Mouse (Mus musculus) CH12.LX (cell line): Measurements from ENCODE around the gene Pdrg1. TPM values are rescaled to one million over a fixed set of nuclear protein-coding genes. Genes with fewer than 3 reads are reported as not detected.

Experiments used
- DNase-seq: peaks from one replicate; pipeline ENCODE4 v3.0.0-alpha.2; 2013; ENCODE audit errors: extremely low read depth
- H3K27ac ChIP-seq: 2 replicates; pipeline ENCODE4 v1.5.1; 2012; ENCODE audit warnings: low read depth, mild to moderate bottlenecking, control low read depth, moderate library complexity; ENCODE audit not compliant: insufficient read depth
- H3K27me3 ChIP-seq: replicated peaks from 2 replicates; pipeline ENCODE3; 2012; ENCODE audit warnings: inconsistent platforms
- H3K36me3 ChIP-seq, 2 experiments: replicated peaks in 1 of 2; 2 replicates each; pipeline versions ENCODE3 to v1.6.1; 2012; ENCODE audit warnings: inconsistent platforms in 1 of 2, low read length in 1 of 2, mild to moderate bottlenecking in 1 of 2, mixed read lengths in 1 of 2, moderate library complexity in 1 of 2; ENCODE audit not compliant: control insufficient read depth in 1 of 2, insufficient read depth in 1 of 2
- H3K4me1 ChIP-seq, 2 experiments: 2 replicates each; pipeline ENCODE4 v1.6.1; 2012; ENCODE audit warnings: inconsistent platforms in 1 of 2, moderate library complexity in 1 of 2; ENCODE audit not compliant: insufficient read depth in 2 of 2, control insufficient read depth in 1 of 2
- H3K4me2 ChIP-seq: 2 replicates; pipeline ENCODE4 v1.6.1; 2012; ENCODE audit warnings: low read depth, mild to moderate bottlenecking, control low read depth; ENCODE audit not compliant: poor library complexity, insufficient read depth, severe bottlenecking
- H3K4me3 ChIP-seq, 3 experiments: fragments of 150-350 bp in 1 of 3; sonication (generic) in 1 of 3; replicated peaks in 1 of 3; 2 replicates each; pipeline versions ENCODE3 to v1.5.1; 2011 to 2012; ENCODE audit warnings: low read depth in 2 of 3, low read length in 2 of 3, mild to moderate bottlenecking in 2 of 3, moderate library complexity in 2 of 3, control low read depth in 1 of 3, improper control_type of control experiment in 1 of 3, inconsistent platforms in 1 of 3, mixed read lengths in 1 of 3; ENCODE audit not compliant: poor library complexity in 1 of 3
- H3K79me2 ChIP-seq: replicated peaks from 2 replicates; pipeline ENCODE4 v1.6.1; 2012; ENCODE audit warnings: mild to moderate bottlenecking, moderate library complexity; ENCODE audit not compliant: control insufficient read depth, poor library complexity, insufficient read depth, severe bottlenecking; ENCODE audit errors: extremely low read depth
- H3K9ac ChIP-seq: 2 replicates; pipeline ENCODE4 v1.6.1; 2012; ENCODE audit warnings: low read depth, mild to moderate bottlenecking, control low read depth, moderate library complexity; ENCODE audit not compliant: insufficient read depth
- H3K9me3 ChIP-seq: replicated peaks from 2 replicates; pipeline ENCODE3; 2012; ENCODE audit warnings: low read length, inconsistent platforms, mixed read lengths
- CTCF ChIP-seq, 2 experiments: IDR thresholded peaks in 1 of 2; conservative IDR thresholded peaks in 1 of 2; 2 replicates each; pipeline ENCODE4 v1.5.1; 2011 to 2012; ENCODE audit warnings: low read depth in 2 of 2, low read length in 2 of 2, improper control_type of control experiment in 1 of 2, inconsistent platforms in 1 of 2, mild to moderate bottlenecking in 1 of 2, moderate library complexity in 1 of 2
- ELF1 ChIP-seq: IDR thresholded peaks from 2 replicates; pipeline ENCODE4 v1.6.1; 2014; ENCODE audit warnings: low read depth, mild to moderate bottlenecking, inconsistent platforms, low read length, improper control_type of control experiment
- EP300 ChIP-seq: IDR thresholded peaks from 2 replicates; pipeline ENCODE4 v1.6.1; 2011; ENCODE audit warnings: low read length, improper control_type of control experiment
- HCFC1 ChIP-seq: IDR thresholded peaks from 2 replicates; pipeline ENCODE4 v1.6.1; 2012; ENCODE audit warnings: low read depth, mild to moderate bottlenecking, inconsistent platforms, low read length, improper control_type of control experiment
- MAX ChIP-seq: IDR thresholded peaks from 2 replicates; pipeline ENCODE4 v1.6.1; 2011; ENCODE audit warnings: low read length, improper control_type of control experiment
- MEF2A ChIP-seq: IDR thresholded peaks from 2 replicates; pipeline ENCODE4 v1.6.1; 2014; ENCODE audit warnings: low read depth, mild to moderate bottlenecking, inconsistent platforms, low read length, improper control_type of control experiment, borderline replicate concordance
- MYC ChIP-seq: IDR thresholded peaks from 2 replicates; pipeline ENCODE4 v1.6.1; 2011; ENCODE audit warnings: low read depth, mild to moderate bottlenecking, improper control_type of control experiment, low read length
- POLR2A ChIP-seq: IDR thresholded peaks from 2 replicates; pipeline ENCODE4 v1.6.1; 2011; ENCODE audit warnings: low read depth, mild to moderate bottlenecking, improper control_type of control experiment, low read length
- POLR2AphosphoS2 ChIP-seq: IDR thresholded peaks from 2 replicates; pipeline ENCODE4 v1.6.1; 2011; ENCODE audit warnings: low read depth, low read length, improper control_type of control experiment
- SIN3A ChIP-seq: IDR thresholded peaks from 2 replicates; pipeline ENCODE4 v1.6.1; 2012; ENCODE audit warnings: low read length, improper control_type of control experiment, inconsistent platforms
- TCF12 ChIP-seq: IDR thresholded peaks from 2 replicates; pipeline ENCODE4 v1.6.1; 2014; ENCODE audit warnings: low read depth, mild to moderate bottlenecking, inconsistent platforms, low read length, improper control_type of control experiment
- UBTF ChIP-seq: IDR thresholded peaks from 2 replicates; pipeline ENCODE4 v1.6.1; 2012; ENCODE audit warnings: low read depth, mild to moderate bottlenecking, inconsistent platforms, low read length, improper control_type of control experiment, moderate library complexity
- USF1 ChIP-seq: IDR thresholded peaks from 2 replicates; pipeline ENCODE4 v1.6.1; 2014; ENCODE audit warnings: low read depth, mild to moderate bottlenecking, inconsistent platforms, low read length, improper control_type of control experiment
- ZC3H11A ChIP-seq: IDR thresholded peaks from 2 replicates; pipeline ENCODE4 v1.6.1; 2012; ENCODE audit warnings: low read depth, mild to moderate bottlenecking, inconsistent platforms, low read length, improper control_type of control experiment
- ZKSCAN1 ChIP-seq: IDR thresholded peaks from 2 replicates; pipeline ENCODE4 v1.6.1; 2012; ENCODE audit warnings: low read depth, inconsistent platforms, low read length, improper control_type of control experiment, borderline replicate concordance
- ZMIZ1 ChIP-seq: IDR thresholded peaks from 2 replicates; pipeline ENCODE4 v1.6.1; 2012; ENCODE audit warnings: low read depth, mild to moderate bottlenecking, inconsistent platforms, low read length, improper control_type of control experiment
- ZNF384 ChIP-seq: IDR thresholded peaks from 2 replicates; pipeline ENCODE4 v1.6.1; 2012; ENCODE audit warnings: low read depth, low read length, improper control_type of control experiment, inconsistent platforms
- dilution Hi-C: fragments of 300-500 bp; cut with MboI; formaldehyde crosslinking; loops from 2 replicates; pipeline ENCODE4 v1.14.3; 2020; ENCODE audit warnings: low sequenced_read_pairs; ENCODE audit not compliant: extremely low pct_unique_long_range_greater_than_20kb, extremely low pct_ligation_motif_present
- in situ Hi-C: fragments of 300-500 bp; cut with MboI; formaldehyde crosslinking; loops from 3 replicates; pipeline ENCODE4 v1.14.3; 2019; ENCODE audit warnings: low sequenced_read_pairs, low pct_ligation_motif_present, low pct_unique_long_range_greater_than_20kb, mixed read lengths
- polyA plus RNA-seq: library from polyadenylated mRNA; unstranded; fragments of >175 nt; gene quantifications from 2 replicates; pipeline ENCODE4 v1.2.1, GENCODE M21; 2012; ENCODE audit warnings: low read depth; ENCODE audit not compliant: insufficient read length
- total RNA-seq, 2 experiments: library from RNA; depleted of rRNA; stranded (reverse); fragments of 300-350 nt in 1 of 2; fragments of >200 nt in 1 of 2; gene quantifications; 2 replicates each; pipeline ENCODE4 v1.2.3; 2012 to 2014

The Pdrg1 gene
- total and polyA plus RNA-seq, 3 experiments, result 26.1 to 56.4 (median 50.9) TPM

- dilution Hi-C loops (no loop called here), in situ Hi-C loops (no loop called here)
- peaks cover 10% of the 10 kb centered on the region for H3K9me3 ChIP-seq
- H3K4me2 ChIP-seq, result no peak overlapping the region
- no peaks in the 10 kb centered on the region for H3K4me1 ChIP-seq
- no peaks in the 10 kb centered on the region for H3K36me3 ChIP-seq
- peak; percentile 45; the same call in 1 of the 2 replicates for TF ChIP-seq SIN3A
- TF ChIP-seq MYC, result no peak
- H3K27ac ChIP-seq, result no peak overlapping the region
- H3K79me2 ChIP-seq, result no peaks in the 10 kb centered on the region
- no peak for DNase-seq
- H3K9ac ChIP-seq, result no peak overlapping the region
- H3K27me3 ChIP-seq, result peaks cover 83% of the 10 kb centered on the region
- H3K4me3 ChIP-seq, result no peak overlapping the region
Observed at GRCm38 (mm10) chr2:153032083-153032842, 17.0 kb upstream of the Pdrg1 start.

GRCm38 (mm10) chr2:153031126-153032082 is 16.2 kb upstream of the Pdrg1 start, which contains the start of gene Xkr7:
Xkr7 (plus strand) TSS chr2:153031852.
- H3K79me2 ChIP-seq, result no peaks in the 10 kb centered on the region
- H3K4me2 ChIP-seq, result no peak within 1 kb of the TSS
- no peak within 1 kb of the TSS for H3K9ac ChIP-seq
- no peaks in the 10 kb centered on the region for H3K4me1 ChIP-seq
- no peak for TF ChIP-seq MEF2A
- no peak for TF ChIP-seq CTCF (conservative IDR thresholded peaks at IDR 0.05 in 1 of 2, IDR thresholded peaks at IDR 0.05 in 1 of 2; ENCODE audit: low read depth in 2 of 2, low read length in 2 of 2)
- no peak for TF ChIP-seq MAX
- no peak for TF ChIP-seq ELF1
- no peak for TF ChIP-seq TCF12
- TF ChIP-seq UBTF, result no peak
- TF ChIP-seq USF1, result no peak
- TF ChIP-seq ZNF384, result no peak
- no peak for TF ChIP-seq POLR2AphosphoS2
- TF ChIP-seq ZMIZ1, result no peak
- no peak for TF ChIP-seq ZKSCAN1
- no peak for TF ChIP-seq ZC3H11A
- TF ChIP-seq POLR2A, result no peak
- TF ChIP-seq EP300, result no peak
- no peak for TF ChIP-seq HCFC1
- H3K9me3 ChIP-seq, result peaks cover 10% of the 10 kb centered on the region
- peaks cover 83% of the 10 kb centered on the region for H3K27me3 ChIP-seq
- no peak for DNase-seq
- in situ Hi-C loops (no loop called here), dilution Hi-C loops (no loop called here)
- no peak within 1 kb of the TSS for H3K4me3 ChIP-seq
- no peaks in the 10 kb centered on the region for H3K36me3 ChIP-seq
- no peak within 1 kb of the TSS for H3K27ac ChIP-seq
